Mouse (Mus musculus) liver, embryonic 16.5 days (tissue): ENCODE results near the gene Stac2. TPM values are rescaled to one million over a fixed set of nuclear protein-coding genes. Genes with fewer than 3 reads are reported as not detected.
A peak's percentile ranks its signal among the peaks of the same experiment; 100 is the strongest.

ENCODE experiments used
- ATAC-seq: fragments of 200-750 bp; cut with Nextera tagmentation; 2 replicates; pipeline ENCODE4 v1.8.0; 2017; ENCODE audit warnings: low read depth, mild to moderate bottlenecking, moderate number of reproducible peaks, moderate library complexity
- H3K27ac ChIP-seq: fragments of 300-500 bp; sonication (generic); 2 replicates; pipeline ENCODE4 v1.5.1; 2014; ENCODE audit warnings: mild to moderate bottlenecking, low read length
- H3K27me3 ChIP-seq: fragments of 300-500 bp; sonication (generic); 2 replicates; pipeline ENCODE4 v1.6.1; 2014; ENCODE audit warnings: low read depth, low read length, mixed read lengths; ENCODE audit not compliant: control insufficient read depth, insufficient read depth
- H3K36me3 ChIP-seq: fragments of 300-500 bp; sonication (generic); 2 replicates; pipeline ENCODE4 v1.6.1; 2014; ENCODE audit warnings: mild to moderate bottlenecking; ENCODE audit not compliant: control insufficient read depth, insufficient read depth
- H3K4me1 ChIP-seq: fragments of 300-500 bp; sonication (generic); 2 replicates; pipeline ENCODE4 v1.6.1; 2014; ENCODE audit warnings: low read depth, low read length, mixed read lengths; ENCODE audit not compliant: control insufficient read depth
- H3K4me2 ChIP-seq: fragments of 300-500 bp; sonication (generic); 2 replicates; pipeline ENCODE4 v1.6.1; 2014; ENCODE audit warnings: low read depth, low read length, mixed read lengths
- H3K4me3 ChIP-seq: fragments of 300-500 bp; sonication (generic); 2 replicates; pipeline ENCODE4 v1.5.1; 2014; ENCODE audit warnings: low read depth, mild to moderate bottlenecking, low read length
- H3K9ac ChIP-seq: fragments of 300-500 bp; sonication (generic); 2 replicates; pipeline ENCODE4 v1.6.1; 2014; ENCODE audit warnings: low read depth, low read length
- H3K9me3 ChIP-seq: fragments of 300-500 bp; sonication (generic); replicated peaks from 2 replicates; pipeline ENCODE4 v1.6.1; 2016; ENCODE audit warnings: low read length; ENCODE audit not compliant: control insufficient read depth
- WGBS: fragments of 180-500 bp; shearing (Covaris S2); extraction: QIAGEN DNeasy Blood & Tissue Kit; methylation state at CpG from one replicate; pipeline ENCODE4 v1.1.7; 2014; ENCODE audit not compliant: insufficient replicate concordance; 5-methylcytosine and 5-hydroxymethylcytosine counted together
- polyA plus RNA-seq: library from polyadenylated mRNA; unstranded; fragments of >200 nt; fragmentation: Nextera tagmentation; extraction: Ambion mirVana; gene quantifications from 2 replicates; pipeline ENCODE4 v1.2.1, GENCODE M21; 2015

Gene Stac2
- polyA plus RNA-seq, 1 experiment from 2014 or later = 0.05 TPM

- Histone ChIP-seq H3K4me2 (no peak overlapping the region), H3K4me3 (no peak overlapping the region), H3K9me3 (no peaks in the 10 kb centered on the region), H3K4me1 (peaks cover 15% of the 10 kb centered on the region), H3K36me3 (no peaks in the 10 kb centered on the region), H3K27me3 (peaks cover 4% of the 10 kb centered on the region), H3K27ac (no peak overlapping the region), H3K9ac (no peak overlapping the region)
- WGBS = 33% methylated on average over 5 of the region's 5 CpGs
- 0 out of 2 replicates have a peak, but pooled peaks have one; percentile 11 for ATAC-seq
Observed at GRCm38 (mm10) chr11:97999748-98000147, 53.5 kb downstream of the Stac2 start.

- Histone ChIP-seq H3K4me1 (peaks cover 20% of the 10 kb centered on the region), H3K27me3 (peaks cover 4% of the 10 kb centered on the region), H3K27ac (no peak overlapping the region)
Observed at GRCm38 (mm10) chr11:97998898-97999608, 54.2 kb downstream of the Stac2 start.

DNA sequence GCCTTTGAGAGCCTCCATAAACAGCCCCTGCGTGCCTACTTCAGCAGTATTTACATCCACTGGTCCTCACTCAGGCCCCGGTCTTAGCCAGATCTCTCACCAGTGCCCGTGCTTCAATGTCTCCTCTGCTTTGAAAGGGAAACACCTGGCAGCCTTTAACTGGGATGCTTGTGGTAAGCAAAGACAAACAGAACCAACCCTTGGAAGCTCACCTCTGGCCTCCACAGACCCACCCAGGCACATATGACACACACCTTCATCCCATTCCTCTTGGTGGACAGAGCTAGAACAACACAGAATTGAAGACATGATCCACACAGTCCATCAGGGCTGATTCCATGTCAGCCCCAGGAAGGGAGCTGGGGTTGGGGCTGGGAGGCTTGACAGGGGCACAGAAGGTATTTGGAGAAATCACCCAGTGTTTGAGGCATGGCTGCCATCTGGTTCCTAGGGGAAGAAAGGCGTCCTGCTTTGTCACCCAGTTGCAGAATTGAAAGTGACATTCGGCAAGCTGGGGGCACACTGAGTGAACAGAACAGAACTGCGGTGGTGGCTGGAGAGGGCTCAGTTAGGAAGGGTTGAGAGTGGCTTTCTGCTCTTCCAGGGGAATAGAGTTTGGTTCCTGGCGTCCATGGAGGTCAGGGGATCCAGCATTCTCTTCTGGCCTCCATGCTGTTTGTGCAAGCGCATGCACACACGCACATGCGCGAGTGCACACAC is 55.0 kb downstream of the Stac2 start:
- no peak overlapping the region for H3K27ac ChIP-seq
- H3K27me3 ChIP-seq = peaks cover 4% of the 10 kb centered on the region
- peaks cover 20% of the 10 kb centered on the region for H3K4me1 ChIP-seq

More at GRCm38 (mm10) chr11:97998898-97999608, 54.2 kb downstream of the Stac2 start:
- Histone ChIP-seq H3K9ac (no peak overlapping the region), H3K36me3 (no peaks in the 10 kb centered on the region), H3K4me2 (no peak overlapping the region), H3K4me3 (no peak overlapping the region), H3K9me3 (no peaks in the 10 kb centered on the region)
- WGBS = 19% methylated on average over 7 of the region's 7 CpGs
- ATAC-seq = no peak

GRCm38 (mm10) chr11:97997387-97997960 is 55.8 kb downstream of the Stac2 start:
- H3K4me1 ChIP-seq = peaks cover 20% of the 10 kb centered on the region
- H3K4me2 ChIP-seq = no peak overlapping the region
- no peak overlapping the region for H3K9ac ChIP-seq
- no peaks in the 10 kb centered on the region for H3K36me3 ChIP-seq
- H3K27ac ChIP-seq = peak overlapping the region; percentile 54; the same call in 1 of the 2 replicates
- no peak for ATAC-seq
- 51% methylated on average over 8 of the region's 8 CpGs for WGBS
- peaks cover 4% of the 10 kb centered on the region for H3K27me3 ChIP-seq
- no peaks in the 10 kb centered on the region for H3K9me3 ChIP-seq
- H3K4me3 ChIP-seq = no peak overlapping the region

More for the DNA sequence above, 55.0 kb downstream of the Stac2 start:
- H3K4me3 ChIP-seq = no peak overlapping the region
- WGBS = 62% methylated on average over 11 of the region's 11 CpGs
- no peak overlapping the region for H3K9ac ChIP-seq
- H3K4me2 ChIP-seq = no peak overlapping the region
- no peak for ATAC-seq
- H3K36me3 ChIP-seq = no peaks in the 10 kb centered on the region
- no peaks in the 10 kb centered on the region for H3K9me3 ChIP-seq

- peaks cover 20% of the 10 kb centered on the region for H3K4me1 ChIP-seq
- no peak overlapping the region for H3K9ac ChIP-seq
- no peaks in the 10 kb centered on the region for H3K9me3 ChIP-seq
- 19% methylated on average over 1 of the region's 1 CpGs for WGBS
- H3K27ac ChIP-seq = no peak overlapping the region
- no peaks in the 10 kb centered on the region for H3K36me3 ChIP-seq
- H3K4me2 ChIP-seq = no peak overlapping the region
- no peak overlapping the region for H3K4me3 ChIP-seq
- no peak for ATAC-seq
- H3K27me3 ChIP-seq = peaks cover 4% of the 10 kb centered on the region
Observed at GRCm38 (mm10) chr11:97996691-97997090, 56.6 kb downstream of the Stac2 start.

GRCm38 (mm10) chr11:97995564-97996288 is 57.5 kb downstream of the Stac2 start, which contains the start of gene Arl5c:
TSS of gene Arl5c (minus strand) at chr11:97996181.
- WGBS = 2% methylated on average over 26 of the region's 26 CpGs
- peak within 1 kb of the TSS; percentile 21; the same call in 1 of the 2 replicates for H3K9ac ChIP-seq
- H3K4me2 ChIP-seq = peak within 1 kb of the TSS; percentile 74
- H3K27ac ChIP-seq = peak within 1 kb of the TSS; percentile 36; the same call in 1 of the 2 replicates
- ATAC-seq = peak; percentile 35; the same call in 1 of the 2 replicates
- peaks cover 20% of the 10 kb centered on the region for H3K4me1 ChIP-seq
- H3K4me3 ChIP-seq = peak within 1 kb of the TSS; percentile 56
- no peaks in the 10 kb centered on the region for H3K36me3 ChIP-seq
- H3K9me3 ChIP-seq = no peaks in the 10 kb centered on the region
- H3K27me3 ChIP-seq = peaks cover 4% of the 10 kb centered on the region

GRCm38 (mm10) chr11:97994539-97995100 is 58.6 kb downstream of the Stac2 start:
- peaks cover 23% of the 10 kb centered on the region for H3K4me1 ChIP-seq
- no peaks in the 10 kb centered on the region for H3K36me3 ChIP-seq
- no peaks in the 10 kb centered on the region for H3K9me3 ChIP-seq
- peak overlapping the region; percentile 56 for H3K4me3 ChIP-seq
- H3K27me3 ChIP-seq = peaks cover 4% of the 10 kb centered on the region; the same call in 1 of the 2 replicates
- WGBS = under 1% methylated on average over 13 of the region's 13 CpGs
- H3K9ac ChIP-seq = 0 out of 2 replicates have a peak overlapping the region, but pooled peaks have one; percentile 7
- H3K27ac ChIP-seq = no peak overlapping the region
- H3K4me2 ChIP-seq = peak overlapping the region; percentile 74
- ATAC-seq = peak; percentile 55

- H3K9me3 ChIP-seq = no peaks in the 10 kb centered on the region
- H3K4me1 ChIP-seq = peaks cover 29% of the 10 kb centered on the region
- peak overlapping the region; percentile 83 for H3K9ac ChIP-seq
- H3K4me2 ChIP-seq = peak overlapping the region; percentile 92
- H3K27me3 ChIP-seq = peaks cover 30% of the 10 kb centered on the region
- no peaks in the 10 kb centered on the region for H3K36me3 ChIP-seq
- ATAC-seq = peak; percentile 85
- H3K4me3 ChIP-seq = peak overlapping the region; percentile 87
- WGBS = under 1% methylated on average over 26 of the region's 26 CpGs
- H3K27ac ChIP-seq = peak overlapping the region; percentile 90
Observed at GRCm38 (mm10) chr11:97988530-97989096, 64.6 kb downstream of the Stac2 start.
